In the genomic region with DNA sequence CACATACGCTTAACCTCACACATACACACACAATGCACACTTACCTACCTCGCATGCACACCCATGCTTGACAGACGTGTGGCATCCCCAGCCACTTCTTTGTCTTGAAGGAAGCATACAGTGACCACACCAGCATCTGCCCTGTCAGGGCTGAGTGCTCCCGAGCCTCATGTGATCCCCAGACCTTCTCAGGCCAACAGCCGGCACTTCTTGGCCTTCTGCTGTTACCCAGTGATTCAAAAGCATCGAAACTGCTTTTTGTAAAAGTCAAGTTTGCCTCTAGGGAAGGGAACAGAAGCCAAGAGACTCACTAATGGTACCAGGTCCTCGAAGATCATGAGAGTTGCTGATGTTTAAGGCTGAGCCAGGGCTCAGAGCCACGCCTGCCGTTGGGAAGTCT, we compare ENCODE assay signal across 19 mouse cellular contexts. TPM values are rescaled to one million over a fixed set of nuclear protein-coding genes. Genes with fewer than 3 reads are reported as not detected.
A peak's percentile ranks its signal among the peaks of the same experiment; 100 is the strongest.
DNase-seq lines count a peak whose midpoint lies in the region; ATAC-seq and TF ChIP-seq lines count a peak whose summit lies in the region.
"Had no signal": no experiment of that assay in that cellular context is flagged by ENCODE, and none has a peak within 500 bp of the region (broad histone marks: within the 10 kb centered on the region; RNA-seq: fewer than 3 reads in every experiment).

No protein-coding gene starts in this region.

- TF ChIP-seq CTCF in kidney, postnatal 0 days (IDR thresholded peaks at IDR 0.05; ENCODE audit: low read depth) = no peak
- TF ChIP-seq CTCF in ES-Bruce4 (IDR thresholded peaks at IDR 0.05; ENCODE audit: low read depth, low read length) = no peak

- DNase-seq in gastrocnemius, postnatal 14 days = peak; percentile 34
- no peak for DNase-seq in gastrocnemius, postnatal 4 days (ENCODE audit: low spot score in 2 of 2)
- DNase-seq in kidney, postnatal 0 days (ENCODE audit: low spot score) = no peak
- no peak for DNase-seq in kidney, postnatal 4 days
- DNase-seq in skeletal muscle tissue, adult 2 months (ENCODE audit: low read depth, low spot score) = peak; percentile 32
- DNase-seq: adrenal gland, postnatal 10 days; cerebellum, adult 11 months; cerebellum, adult 8-10 months; cerebellum, postnatal 14 days; embryo, embryonic 11 days; kidney, adult 11 months had no signal

- TF ChIP-seq EP300 in ES-Bruce4 (IDR thresholded peaks at IDR 0.05; ENCODE audit: insufficient read depth, low read depth, low read length) = no peak

- no peaks in the 10 kb centered on the region for H3K27me3 ChIP-seq in kidney, postnatal 0 days (ENCODE audit: insufficient read depth, low read length)
- H3K27me3 ChIP-seq in ES-Bruce4 (ENCODE audit: control insufficient read depth, insufficient read depth, low read length, poor library complexity, severe bottlenecking) = no peaks in the 10 kb centered on the region
- no peaks in the 10 kb centered on the region for H3K27me3 ChIP-seq in intestine, embryonic 15.5 days (replicated peaks)
- H3K27me3 ChIP-seq: embryonic facial prominence, embryonic 12.5 days; heart, embryonic 12.5 days had no signal

- H3K9ac ChIP-seq in kidney, postnatal 0 days (ENCODE audit: low read depth, low read length) = no peak overlapping the region
- H3K9ac ChIP-seq in ES-Bruce4 (ENCODE audit: low read depth, poor library complexity, severe bottlenecking) = no peak overlapping the region
- H3K9ac ChIP-seq in intestine, embryonic 15.5 days = no peak overlapping the region
- H3K9ac ChIP-seq: embryonic facial prominence, embryonic 12.5 days; heart, embryonic 12.5 days; hindbrain, embryonic 12.5 days had no signal

- H3K36me3 ChIP-seq in kidney, postnatal 0 days (ENCODE audit: insufficient read depth, low read length) = no peaks in the 10 kb centered on the region
- H3K36me3 ChIP-seq in ES-Bruce4 (ENCODE audit: control insufficient read depth, insufficient read depth, low read length, poor library complexity, severe bottlenecking) = no peaks in the 10 kb centered on the region
- H3K36me3 ChIP-seq in intestine, embryonic 15.5 days = no peaks in the 10 kb centered on the region
- H3K36me3 ChIP-seq: embryonic facial prominence, embryonic 12.5 days; heart, embryonic 12.5 days; hindbrain, embryonic 12.5 days had no signal

- ATAC-seq in kidney, postnatal 0 days (replicated peaks; ENCODE audit: low FRiP score, low read depth) = 0 out of 2 replicates have a peak, but pooled peaks have one; percentile 5
- no peak for ATAC-seq in intestine, embryonic 15.5 days
- ATAC-seq: forebrain, embryonic 16.5 days; hindbrain, embryonic 16.5 days; inflammation-experienced regulatory T-cells, adult 6 months had no signal

- no peak overlapping the region for H3K4me2 ChIP-seq in kidney, postnatal 0 days (ENCODE audit: low read length)
- H3K4me2 ChIP-seq in intestine, embryonic 15.5 days (replicated peaks) = no peak overlapping the region
- H3K4me2 ChIP-seq: embryonic facial prominence, embryonic 12.5 days; heart, embryonic 12.5 days; hindbrain, embryonic 12.5 days had no signal

- H3K4me1 ChIP-seq in kidney, postnatal 0 days (replicated peaks; ENCODE audit: insufficient read depth, low read length) = no peaks in the 10 kb centered on the region
- H3K4me1 ChIP-seq in ES-Bruce4 (ENCODE audit: control insufficient read depth, insufficient read depth, low read length) = peaks cover 17% of the 10 kb centered on the region
- 0 out of 2 replicates have a peak, but pooled peaks cover 4% of the 10 kb centered on the region for H3K4me1 ChIP-seq in intestine, embryonic 15.5 days (replicated peaks)

- no peak overlapping the region for H3K4me3 ChIP-seq in kidney, postnatal 0 days (replicated peaks; ENCODE audit: low read depth, low read length)
- peak overlapping the region; percentile 22; the same call in 1 of the 2 replicates for H3K4me3 ChIP-seq in ES-Bruce4 (ENCODE audit: low read depth, low read length)
- no peak overlapping the region for H3K4me3 ChIP-seq in intestine, embryonic 15.5 days (replicated peaks)
- H3K4me3 ChIP-seq: embryonic facial prominence, embryonic 12.5 days; heart, embryonic 12.5 days; hindbrain, embryonic 12.5 days had no signal

- 68% methylated on average over 9 of the region's 9 CpGs for WGBS in kidney, postnatal 0 days
- WGBS in intestine, embryonic 15.5 days = 82% methylated on average over 9 of the region's 9 CpGs

- TF ChIP-seq POLR2A in ES-Bruce4 (IDR thresholded peaks at IDR 0.05; ENCODE audit: insufficient read depth, low read length) = no peak

- no peaks in the 10 kb centered on the region for H3K9me3 ChIP-seq in kidney, postnatal 0 days (replicated peaks; ENCODE audit: low read length)
- H3K9me3 ChIP-seq in ES-Bruce4 (replicated peaks; ENCODE audit: control insufficient read depth, insufficient read depth, low read length, poor library complexity, severe bottlenecking) = no peaks in the 10 kb centered on the region
- no peaks in the 10 kb centered on the region for H3K9me3 ChIP-seq in intestine, embryonic 15.5 days
- H3K9me3 ChIP-seq: embryonic facial prominence, embryonic 12.5 days; hindbrain, embryonic 12.5 days had no signal

- intact Hi-C loops in gastrocnemius, postnatal 14 days (cut with DNase I; ENCODE audit: low total_unique reads) = no loop called here

- H3K27ac ChIP-seq in kidney, postnatal 0 days = no peak overlapping the region
- peak overlapping the region; percentile 20 for H3K27ac ChIP-seq in ES-Bruce4 (ENCODE audit: insufficient read depth, low read length)
- H3K27ac ChIP-seq in intestine, embryonic 15.5 days = no peak overlapping the region
- H3K27ac ChIP-seq: embryonic facial prominence, embryonic 12.5 days; hindbrain, embryonic 12.5 days had no signal

RNA-seq across cellular contexts. Expression of a gene that starts 33.9 kb away (rescaled TPM):
- 10 to 100 TPM; 20.2 to 24.5 TPM for total RNA-seq in gastrocnemius, postnatal 14 days (2021)
- total RNA-seq in gastrocnemius, postnatal 4 days (2021) = 10 to 100 TPM; 93.9 to 94.1 TPM
- polyA plus RNA-seq in kidney, postnatal 0 days (2015; fragmentation: Nextera tagmentation; extraction: Ambion mirVana) = 178 and 197 TPM in 2 replicates
- polyA plus RNA-seq in ES-Bruce4 (2011; ENCODE audit: insufficient read depth, insufficient read length, low read depth, missing spikeins) = 273 and 285 TPM in 2 replicates
- 59.5 and 59.7 TPM in 2 replicates for polyA plus RNA-seq in intestine, embryonic 15.5 days (2015; fragmentation: Nextera tagmentation; extraction: Ambion mirVana)

RNA-seq across cellular contexts. Expression of a gene that starts 58.7 kb away (rescaled TPM):
- 10 to 100 TPM; 26.8 to 31.7 TPM for total RNA-seq in gastrocnemius, postnatal 14 days (2021)
- total RNA-seq in gastrocnemius, postnatal 4 days (2021) = 10 to 100 TPM; 66.7 to 70.2 TPM
- polyA plus RNA-seq in kidney, postnatal 0 days (2015; fragmentation: Nextera tagmentation; extraction: Ambion mirVana) = 96.9 and 104 TPM in 2 replicates
- polyA plus RNA-seq in ES-Bruce4 (2011; ENCODE audit: insufficient read depth, insufficient read length, low read depth, missing spikeins) = 30.5 and 33.7 TPM in 2 replicates
- polyA plus RNA-seq in intestine, embryonic 15.5 days (2015; fragmentation: Nextera tagmentation; extraction: Ambion mirVana) = 96.7 and 104 TPM in 2 replicates

Comparison
In these comparisons a context has a peak if more than half of its experiments do, and no peak if none do; other contexts are left out.
1. DNase-seq: peak in gastrocnemius, postnatal 14 days (single experiment) and skeletal muscle tissue, adult 2 months (single experiment); none in gastrocnemius, postnatal 4 days (0 of 2), kidney, postnatal 0 days (single experiment) and kidney, postnatal 4 days (0 of 2).